Mouse (Mus musculus): ENCODE measurements around the gene Efnb3. TPM values are rescaled to one million over a fixed set of nuclear protein-coding genes. Genes with fewer than 3 reads are reported as not detected.
"Not testable (repeated sequence)": the region's sequence is repeated elsewhere in the genome, so short reads cannot be mapped to it uniquely, and the experiment has no call there.

The Efnb3 gene
- total RNA-seq, 2 experiments from 2014 or later, result 0.74 to 0.76 TPM

GRCm38 (mm10) chr11:69552622-69553340 is 7.2 kb downstream of the Efnb3 start:
- DNase-seq (ENCODE audit: low spot score in 2 of 2), result no peak

GRCm38 (mm10) chr11:69551310-69551709 is 8.7 kb downstream of the Efnb3 start:
- no peak for DNase-seq (ENCODE audit: low spot score in 2 of 2)

GRCm38 (mm10) chr11:69549060-69549656 is 10.8 kb downstream of the Efnb3 start, which contains the start of gene Dnah2:
Dnah2 (minus strand) TSS chr11:69549110.
- no peak for DNase-seq (ENCODE audit: low spot score in 2 of 2)

- DNase-seq (ENCODE audit: low spot score in 2 of 2), result peak; percentile 40 to 56
Measured at GRCm38 (mm10) chr11:69547071-69547470, 12.9 kb downstream of the Efnb3 start.

- peak; percentile 71 to 75 for DNase-seq (ENCODE audit: low spot score in 2 of 2)
Measured at GRCm38 (mm10) chr11:69546423-69547053, 13.5 kb downstream of the Efnb3 start.

- DNase-seq (ENCODE audit: low spot score in 2 of 2), result no peak
Measured at GRCm38 (mm10) chr11:69545957-69546356, 14.0 kb downstream of the Efnb3 start.

- no peak for DNase-seq (ENCODE audit: low spot score in 2 of 2)
Measured at GRCm38 (mm10) chr11:69543598-69543997, 16.4 kb downstream of the Efnb3 start.

GRCm38 (mm10) chr11:69541741-69542140 is 18.3 kb downstream of the Efnb3 start:
- DNase-seq (ENCODE audit: low spot score in 2 of 2), result not testable (repeated sequence)

- no peak for DNase-seq (ENCODE audit: low spot score in 2 of 2)
Measured at GRCm38 (mm10) chr11:69540700-69541099, 19.3 kb downstream of the Efnb3 start.

GRCm38 (mm10) chr11:69534990-69535389 is 25.0 kb downstream of the Efnb3 start:
- DNase-seq (ENCODE audit: low spot score in 2 of 2), result no peak

GRCm38 (mm10) chr11:69532480-69533150 is 27.4 kb downstream of the Efnb3 start:
- DNase-seq (ENCODE audit: low spot score in 2 of 2), result no peak

- DNase-seq (ENCODE audit: low spot score in 2 of 2), result not testable (repeated sequence)
Measured at GRCm38 (mm10) chr11:69530755-69531154, 29.2 kb downstream of the Efnb3 start.

- DNase-seq (ENCODE audit: low spot score in 2 of 2), result not testable (repeated sequence)
Measured at GRCm38 (mm10) chr11:69530281-69530680, 29.7 kb downstream of the Efnb3 start.

GRCm38 (mm10) chr11:69528031-69528390 is 32.0 kb downstream of the Efnb3 start:
- no peak for DNase-seq (ENCODE audit: low spot score in 2 of 2)

- no peak for DNase-seq (ENCODE audit: low spot score in 2 of 2)
Measured at GRCm38 (mm10) chr11:69527098-69528030, 32.6 kb downstream of the Efnb3 start.

GRCm38 (mm10) chr11:69526631-69527030 is 33.4 kb downstream of the Efnb3 start:
- no peak for DNase-seq (ENCODE audit: low spot score in 2 of 2)

- DNase-seq (ENCODE audit: low spot score in 2 of 2), result no peak
Measured at GRCm38 (mm10) chr11:69525661-69526060, 34.3 kb downstream of the Efnb3 start.

- DNase-seq (ENCODE audit: low spot score in 2 of 2), result no peak
Measured at GRCm38 (mm10) chr11:69523651-69524050, 36.4 kb downstream of the Efnb3 start.

- no peak for DNase-seq (ENCODE audit: low spot score in 2 of 2)
Measured at GRCm38 (mm10) chr11:69521526-69522149, 38.4 kb downstream of the Efnb3 start.

- DNase-seq (ENCODE audit: low spot score in 2 of 2), result no peak
Measured at GRCm38 (mm10) chr11:69519976-69520375, 40.0 kb downstream of the Efnb3 start.

All from adrenal gland, adult 18-20 months (tissue).